Mouse (Mus musculus) cortical plate, adult 2 months (tissue): ENCODE data around the gene Klrb1b.

Source experiments
- CTCF ChIP-seq: fragments of 200-500 bp; IDR thresholded peaks from 2 replicates; pipeline ENCODE4 v1.5.1; 2011; ENCODE audit warnings: mild to moderate bottlenecking, control low read depth, low read length; ENCODE audit not compliant: insufficient read depth; ENCODE audit errors: extremely low read depth
- POLR2A ChIP-seq: fragments of 200-500 bp; IDR thresholded peaks from 2 replicates; pipeline ENCODE4 v1.6.1; 2011; ENCODE audit warnings: mild to moderate bottlenecking, low read length, control low read depth; ENCODE audit not compliant: insufficient read depth; ENCODE audit errors: extremely low read depth

GRCm38 (mm10) chr6:128836955-128837334 lies 10.8 kb upstream of the Klrb1b start:
- no peak for TF ChIP-seq CTCF
- TF ChIP-seq POLR2A, result no peak
